Mouse (Mus musculus) adrenal gland, adult 2 months (tissue): ENCODE results near the gene Naa60. TPM values are rescaled to one million over a fixed set of nuclear protein-coding genes. Genes with fewer than 3 reads are reported as not detected.

Experiments used
- DNase-seq: peaks from one replicate; pipeline ENCODE4 v3.0.0; 2021
- microRNA-seq, 2 experiments: library from miRNA; unstranded; fragments of <30 nt; microRNA quantifications; one replicate each; pipeline ENCODE4 v1.2.0; 2021
- polyA plus RNA-seq: library from polyadenylated mRNA; depleted of rRNA; stranded (reverse); fragments of >200 nt; gene quantifications from 2 replicates; pipeline ENCODE4 v1.2.3, GENCODE M21; 2012; rRNA removed
- total RNA-seq, 2 experiments: library from RNA; stranded (reverse); gene quantifications; 2 replicates each; pipeline ENCODE4 v1.2.3; 2021

Gene Naa60
- total and polyA plus RNA-seq, 3 experiments, result 75.7 to 122 (median 106) TPM

DNA sequence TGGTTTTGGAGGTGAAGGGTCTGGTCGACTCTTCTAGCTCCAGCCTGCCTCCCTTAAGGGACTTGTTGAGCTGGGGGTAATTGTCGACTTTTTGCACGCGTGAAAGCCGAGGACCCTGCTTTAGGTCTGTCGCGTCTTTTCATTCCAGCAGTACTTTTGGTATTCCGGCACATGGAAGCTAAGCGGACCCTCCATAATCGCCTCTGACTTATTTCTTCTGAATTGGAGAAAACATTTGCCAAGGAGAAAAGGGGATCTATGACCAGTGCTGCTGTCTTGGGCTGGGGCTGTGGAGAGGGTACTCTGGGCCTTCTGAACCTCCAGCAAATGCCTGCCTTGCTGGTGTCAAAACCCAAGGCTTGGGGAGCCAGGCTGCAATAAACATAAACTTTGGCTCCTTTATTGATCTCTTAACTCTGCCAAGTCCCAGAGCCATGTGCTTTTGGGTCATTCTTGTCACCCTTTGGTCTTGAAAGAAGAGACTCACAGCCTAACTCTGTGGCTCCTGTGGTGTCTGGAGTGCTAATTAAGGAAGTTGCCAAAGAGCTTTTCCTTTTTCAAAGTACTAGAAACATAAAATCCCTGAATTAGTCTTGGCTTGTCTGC, 13.0 kb downstream of the Naa60 start:
- DNase-seq, result peak; percentile 40

GRCm38 (mm10) chr16:3891621-3892295, 19.6 kb downstream of the Naa60 start:
- no peak for DNase-seq

- no peak for DNase-seq
Observed at GRCm38 (mm10) chr16:3893739-3894138, 21.6 kb downstream of the Naa60 start.

- peak; percentile 31 for DNase-seq
Observed at GRCm38 (mm10) chr16:3895173-3895792, 23.1 kb downstream of the Naa60 start.

DNA sequence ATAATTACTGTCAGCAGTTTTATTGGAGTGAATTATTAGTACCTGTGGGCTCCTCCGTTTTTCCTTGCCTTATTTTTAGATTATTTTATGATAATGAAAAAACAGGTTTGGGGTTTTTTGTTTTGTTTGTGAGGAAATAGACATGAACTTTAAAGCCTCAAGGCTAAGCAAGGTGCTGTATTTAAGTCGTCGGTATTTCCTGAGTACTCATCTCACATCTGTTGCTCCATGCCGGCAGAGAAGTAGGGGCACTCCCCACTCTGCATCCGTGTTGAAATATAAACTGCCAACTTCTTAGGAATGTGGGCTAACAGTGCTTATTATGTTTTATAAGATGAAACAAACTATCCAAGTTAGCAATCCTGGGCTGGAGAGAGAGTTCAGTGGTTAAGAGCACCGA, 23.9 kb downstream of the Naa60 start:
- no peak for DNase-seq

GRCm38 (mm10) chr16:3896553-3896952, 24.4 kb downstream of the Naa60 start:
- DNase-seq, result no peak

GRCm38 (mm10) chr16:3907471-3907870, 35.3 kb downstream of the Naa60 start:
- DNase-seq, result no peak

GRCm38 (mm10) chr16:3908537-3909111, 36.4 kb downstream of the Naa60 start, which contains the start of the genes 1700037C18Rik and Cluap1:
1700037C18Rik (minus strand) TSS chr16:3908689.
Cluap1 (plus strand) TSS chr16:3908801.
- DNase-seq, result peak; percentile 95

GRCm38 (mm10) chr16:3909118-3909517, 36.9 kb downstream of the Naa60 start:
- DNase-seq, result no peak

DNA sequence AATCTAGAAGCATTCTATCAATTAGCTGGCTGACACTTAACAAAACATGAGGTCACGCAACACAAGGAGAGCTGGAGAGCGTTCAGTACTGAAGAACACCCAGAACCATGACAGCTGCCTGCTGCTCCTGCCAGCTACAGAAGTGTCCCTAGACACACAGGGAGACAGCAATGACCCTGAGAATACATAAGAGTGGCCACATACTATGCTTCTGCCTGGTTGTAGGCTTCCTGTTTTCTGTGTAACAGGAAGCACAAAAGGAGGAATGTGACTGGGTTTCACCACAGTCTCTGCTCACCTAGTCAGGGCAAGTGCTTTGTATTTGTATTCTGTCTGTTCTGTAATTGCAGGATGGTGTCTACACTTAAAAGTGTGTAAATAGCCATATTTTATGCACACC, 48.6 kb downstream of the Naa60 start:
- no peak for DNase-seq

- DNase-seq, result no peak
Observed at GRCm38 (mm10) chr16:3923515-3923914, 51.3 kb downstream of the Naa60 start.

- no peak for DNase-seq
Observed at GRCm38 (mm10) chr16:3923966-3924365, 51.8 kb downstream of the Naa60 start.

DNA sequence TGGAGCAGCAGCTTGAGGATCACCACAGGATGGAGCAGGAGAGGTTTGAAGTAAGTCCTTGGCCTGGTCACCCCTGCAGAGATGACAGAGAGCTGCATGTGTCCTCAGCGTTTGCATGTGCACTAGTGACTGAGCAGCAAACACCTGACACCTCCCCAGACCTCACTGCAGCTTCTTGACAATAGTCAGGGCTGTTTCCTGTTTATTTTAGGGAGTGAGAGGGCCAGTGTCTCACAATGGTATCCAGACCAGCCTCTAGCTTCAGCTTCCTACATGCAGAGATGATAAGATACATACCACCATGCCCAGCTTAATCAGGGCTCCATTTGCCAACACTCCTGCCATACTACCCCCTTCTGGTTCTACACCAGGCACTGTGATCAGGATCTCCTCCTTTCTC, 56.4 kb downstream of the Naa60 start:
- no peak for DNase-seq

DNA sequence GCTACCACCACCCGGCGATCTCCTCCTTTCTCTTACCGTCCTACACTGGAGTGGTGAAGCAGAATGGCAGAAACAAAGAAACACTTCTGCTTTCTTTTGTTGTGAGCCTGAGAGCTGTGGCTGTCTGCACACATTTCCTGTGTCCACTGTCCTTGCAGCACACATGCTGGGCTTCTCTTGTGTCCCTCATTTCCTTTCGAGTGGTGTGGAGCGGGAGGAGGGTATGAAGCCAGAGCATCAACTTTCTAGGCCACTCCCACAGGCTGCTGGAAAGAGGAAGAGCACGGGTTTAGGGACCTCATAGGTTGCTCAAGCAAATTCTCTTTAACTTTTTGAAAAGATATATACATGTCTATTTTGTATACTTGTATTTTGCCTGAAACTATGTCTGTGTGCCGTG, 57.0 kb downstream of the Naa60 start:
- no peak for DNase-seq

DNA sequence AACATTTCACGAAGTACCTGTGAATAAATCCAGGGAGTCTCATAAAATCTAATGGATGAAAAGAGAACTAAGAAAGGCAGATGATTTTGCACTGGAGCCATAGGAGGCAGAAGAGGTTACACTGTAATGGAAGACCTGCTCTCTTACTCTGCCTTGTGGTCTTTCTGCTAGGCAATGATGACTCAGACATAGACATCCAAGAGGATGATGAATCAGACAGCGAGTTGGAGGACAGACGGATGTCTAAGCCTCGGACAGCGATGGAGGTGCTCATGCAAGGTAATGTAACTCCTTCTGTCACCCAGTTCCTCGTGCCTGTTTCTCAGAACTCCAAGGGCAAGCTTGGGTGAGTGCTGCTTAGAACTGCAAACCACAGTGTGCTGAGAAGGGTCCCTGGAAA, 61.4 kb downstream of the Naa60 start:
- DNase-seq, result peak; percentile 33

GRCm38 (mm10) chr16:3934091-3934490, 61.9 kb downstream of the Naa60 start:
- DNase-seq, result no peak

DNA sequence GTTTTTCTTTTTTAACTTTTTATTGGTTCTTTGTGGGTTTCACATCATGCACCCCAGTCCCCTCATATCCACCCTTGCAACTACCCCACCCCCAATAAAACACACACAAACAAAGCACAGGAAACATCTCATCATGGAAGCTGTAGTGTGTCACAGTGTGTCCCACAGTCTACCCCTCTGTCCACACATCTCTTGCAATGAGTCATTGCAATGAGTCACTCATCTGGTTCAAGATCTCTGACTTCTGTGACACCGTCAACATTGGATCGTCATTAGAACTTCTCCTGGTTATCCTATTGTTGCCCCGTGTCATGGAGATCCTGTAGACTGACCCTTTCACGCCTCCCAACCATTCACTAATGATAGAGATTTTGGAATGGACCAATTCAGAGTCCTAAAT, 62.5 kb downstream of the Naa60 start:
- DNase-seq, result peak; percentile 25

- no peak for DNase-seq
Observed at GRCm38 (mm10) chr16:3951141-3951540, 79.0 kb downstream of the Naa60 start.

Small RNA genes within 50 kb of the gene (microRNA-seq; reads per million reads assigned to microRNA genes)
- 0 reads per million in 2 experiments for gene Gm23493

Other genes with a start within 250 kb of the Naa60 start
- gene Mefv, start 154.3 kb upstream of the Naa60 start, total RNA-seq, result not detected
- not detected in 2 replicates for gene Mefv, start 154.3 kb upstream of the Naa60 start, polyA plus RNA-seq
- gene Zfp263, start 128.3 kb upstream of the Naa60 start, total RNA-seq, result 10 to 100 TPM; 18.3 to 20.4 TPM
- gene Zfp263, start 128.3 kb upstream of the Naa60 start, polyA plus RNA-seq, result 7.5 and 10.3 TPM in 2 replicates
- gene Olfr15, start 41.5 kb upstream of the Naa60 start, total RNA-seq, result not detected
- not detected in 2 replicates for gene Olfr15, start 41.5 kb upstream of the Naa60 start, polyA plus RNA-seq
- 10 to 100 TPM in 1 of 2 experiments, 1 to 10 TPM in 1; 4.7 to 15.2 TPM for gene Zfp174, start 25.1 kb upstream of the Naa60 start, total RNA-seq
- 2.7 and 5.0 TPM in 2 replicates for gene Zfp174, start 25.1 kb upstream of the Naa60 start, polyA plus RNA-seq
- gene Zfp597, start 12.2 kb downstream of the Naa60 start, total RNA-seq, result 10 to 100 TPM; 11.7 to 19.7 TPM
- 3.2 and 4.1 TPM in 2 replicates for gene Zfp597, start 12.2 kb downstream of the Naa60 start, polyA plus RNA-seq
- under 1 TPM in 1 of 2 experiments, not detected in 1; 0.52 TPM for gene Gm20695, start 12.3 kb downstream of the Naa60 start, total RNA-seq
- gene Gm20695, start 12.3 kb downstream of the Naa60 start, polyA plus RNA-seq, result not detected in 2 replicates
- 1 to 10 TPM; 4.0 to 6.3 TPM for gene 1700037C18Rik, start 36.3 kb downstream of the Naa60 start, total RNA-seq
- 11.4 and 11.9 TPM in 2 replicates for gene 1700037C18Rik, start 36.3 kb downstream of the Naa60 start, polyA plus RNA-seq
- gene Cluap1, start 36.4 kb downstream of the Naa60 start, total RNA-seq, result 10 to 100 TPM; 14.4 to 18.2 TPM
- 10.3 and 15.2 TPM in 2 replicates for gene Cluap1, start 36.4 kb downstream of the Naa60 start, polyA plus RNA-seq
- 1 to 10 TPM; 2.4 to 3.5 TPM for gene Nlrc3, start 104.3 kb downstream of the Naa60 start, total RNA-seq
- gene Nlrc3, start 104.3 kb downstream of the Naa60 start, polyA plus RNA-seq, result 8.2 and 8.3 TPM in 2 replicates
- 10 to 100 TPM; 20.1 to 26.5 TPM for gene Slx4, start 131.4 kb downstream of the Naa60 start, total RNA-seq
- 13.0 and 15.6 TPM in 2 replicates for gene Slx4, start 131.4 kb downstream of the Naa60 start, polyA plus RNA-seq
- gene Dnase1, start 164.6 kb downstream of the Naa60 start, total RNA-seq, result not detected
- gene Dnase1, start 164.6 kb downstream of the Naa60 start, polyA plus RNA-seq, result not detected in 2 replicates
- 100 to 1,000 TPM; 208 to 249 TPM for gene Trap1, start 205.5 kb downstream of the Naa60 start, total RNA-seq
- 158 and 206 TPM in 2 replicates for gene Trap1, start 205.5 kb downstream of the Naa60 start, polyA plus RNA-seq